Mouse (Mus musculus) embryo, embryonic 11 days (tissue): ENCODE measurements around the gene Wfdc18.

ENCODE experiments used
- DNase-seq: peaks from one replicate; pipeline ENCODE4 v3.0.0-alpha.2; 2015

Gene Wfdc18

GRCm38 (mm10) chr11:83708715-83709114, at the start of gene Wfdc18:
Gene Wfdc18 (plus strand): TSS chr11:83709015.
- no peak for DNase-seq

- DNase-seq, result no peak
Measured at GRCm38 (mm10) chr11:83662204-83662603, 46.6 kb upstream of the Wfdc18 start, which contains the start of gene Ccl4. Gene Ccl4 (plus strand): TSS chr11:83662584.

- no peak for DNase-seq
Measured at GRCm38 (mm10) chr11:83663532-83663931, 45.3 kb upstream of the Wfdc18 start.

GRCm38 (mm10) chr11:83671743-83672142, 37.1 kb upstream of the Wfdc18 start:
- no peak for DNase-seq

GRCm38 (mm10) chr11:83675665-83676064, 33.1 kb upstream of the Wfdc18 start:
- no peak for DNase-seq

GRCm38 (mm10) chr11:83689918-83690317, 18.9 kb upstream of the Wfdc18 start:
- no peak for DNase-seq

GRCm38 (mm10) chr11:83692008-83692407, 16.8 kb upstream of the Wfdc18 start:
- no peak for DNase-seq

- DNase-seq, result no peak
Measured at GRCm38 (mm10) chr11:83703705-83704104, 5.1 kb upstream of the Wfdc18 start, which contains the start of gene Wfdc17. Gene Wfdc17 (plus strand): TSS chr11:83703991.

GRCm38 (mm10) chr11:83709683-83710082, 868 bp downstream of the Wfdc18 start:
- no peak for DNase-seq

GRCm38 (mm10) chr11:83712671-83713070, 3.9 kb downstream of the Wfdc18 start:
- no peak for DNase-seq

- DNase-seq, result no peak
Measured at GRCm38 (mm10) chr11:83713925-83714324, 5.1 kb downstream of the Wfdc18 start.

GRCm38 (mm10) chr11:83717042-83717665, 8.3 kb downstream of the Wfdc18 start:
- no peak for DNase-seq

GRCm38 (mm10) chr11:83720766-83721165, 12.0 kb downstream of the Wfdc18 start:
- no peak for DNase-seq

GRCm38 (mm10) chr11:83728757-83729432, 20.1 kb downstream of the Wfdc18 start:
- DNase-seq, result peak; percentile 13

- DNase-seq, result no peak
Measured at GRCm38 (mm10) chr11:83731116-83731515, 22.3 kb downstream of the Wfdc18 start.

GRCm38 (mm10) chr11:83733071-83733640, 24.3 kb downstream of the Wfdc18 start:
- DNase-seq, result no peak

- no peak for DNase-seq
Measured at GRCm38 (mm10) chr11:83734215-83734614, 25.4 kb downstream of the Wfdc18 start.

- DNase-seq, result no peak
Measured at GRCm38 (mm10) chr11:83735881-83736280, 27.1 kb downstream of the Wfdc18 start.

- DNase-seq, result no peak
Measured at GRCm38 (mm10) chr11:83737109-83737558, 28.3 kb downstream of the Wfdc18 start.

GRCm38 (mm10) chr11:83739241-83739640, 30.4 kb downstream of the Wfdc18 start:
- DNase-seq, result peak; percentile 73

- no peak for DNase-seq
Measured at GRCm38 (mm10) chr11:83740443-83740991, 31.7 kb downstream of the Wfdc18 start.

GRCm38 (mm10) chr11:83741841-83742240, 33.0 kb downstream of the Wfdc18 start:
- no peak for DNase-seq

- no peak for DNase-seq
Measured at GRCm38 (mm10) chr11:83742731-83743355, 34.0 kb downstream of the Wfdc18 start.
